Mouse (Mus musculus) lung, postnatal 14 days (tissue): ENCODE data around the gene Cop1.
A peak's percentile ranks its signal among the peaks of the same experiment; 100 is the strongest.

ENCODE experiments used
- DNase-seq: peaks from one replicate; pipeline ENCODE4 v3.0.0; 2021

The Cop1 gene

GRCm38 (mm10) chr1:159231781-159232571 is at the start of gene Cop1:
Gene Cop1, plus strand, starts transcription at chr1:159232320.
- DNase-seq = peak; percentile 92

DNA sequence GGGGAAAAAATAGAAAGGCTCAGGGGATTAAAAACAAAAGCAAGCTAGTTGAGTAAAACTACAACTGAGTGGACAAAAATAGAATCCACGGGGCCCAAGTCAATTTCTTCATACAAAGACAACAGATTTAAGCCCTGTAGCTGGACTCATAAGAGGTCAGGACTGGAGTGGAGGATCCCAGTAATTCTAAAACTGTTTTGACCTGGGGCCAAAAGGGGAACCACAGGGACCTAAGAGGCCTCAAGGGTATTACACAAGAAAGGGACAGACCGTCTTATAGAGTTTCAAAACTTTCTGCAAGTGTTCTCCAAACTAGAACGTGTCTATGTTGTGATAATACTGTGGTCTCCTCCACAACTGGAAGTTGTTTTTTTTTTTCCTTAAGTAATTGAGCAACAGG is 45.4 kb upstream of the Cop1 start:
- DNase-seq = peak; percentile 18

GRCm38 (mm10) chr1:159198603-159199002 is 33.5 kb upstream of the Cop1 start:
- DNase-seq = no peak

- DNase-seq = no peak
Observed at GRCm38 (mm10) chr1:159199606-159200005, 32.5 kb upstream of the Cop1 start.

DNA sequence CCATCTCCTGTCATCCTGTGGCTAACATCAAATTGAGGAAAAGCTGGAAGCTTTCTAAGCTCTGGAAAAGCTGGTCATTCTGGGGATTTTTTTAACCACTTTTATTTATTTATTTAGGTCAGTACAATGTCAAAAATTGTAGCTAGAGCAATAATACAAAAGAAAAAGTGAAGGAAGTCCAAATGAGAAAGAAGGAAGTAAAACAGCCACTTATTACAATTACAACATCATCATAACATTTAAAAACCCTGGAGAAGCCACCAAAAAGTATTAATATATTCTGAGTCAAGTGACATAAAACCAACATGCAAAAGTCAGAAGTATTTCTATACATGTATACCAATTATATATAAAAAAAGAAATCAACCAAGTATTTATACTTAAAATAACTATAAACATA is 30.9 kb upstream of the Cop1 start:
- DNase-seq = no peak

GRCm38 (mm10) chr1:159211711-159212110 is 20.4 kb upstream of the Cop1 start:
- no peak for DNase-seq

DNA sequence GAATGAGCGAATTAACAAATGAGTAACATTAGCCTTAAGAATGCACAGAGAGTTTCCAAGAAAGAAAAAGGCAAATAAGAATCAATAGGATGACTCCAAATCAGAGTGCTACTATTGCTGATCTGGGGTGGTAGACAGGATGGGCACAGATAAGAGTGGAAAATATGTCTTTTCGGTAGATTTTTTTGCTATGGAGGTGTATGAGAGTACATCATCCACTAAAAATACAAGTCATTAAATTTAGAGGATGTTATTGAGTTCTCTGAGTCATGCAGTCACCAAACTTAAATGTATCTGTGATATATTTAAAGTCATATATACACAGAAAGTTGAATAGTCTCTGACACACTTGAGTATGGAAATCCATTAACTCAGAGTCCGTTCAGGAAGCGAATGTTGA is 14.7 kb upstream of the Cop1 start:
- no peak for DNase-seq

DNA sequence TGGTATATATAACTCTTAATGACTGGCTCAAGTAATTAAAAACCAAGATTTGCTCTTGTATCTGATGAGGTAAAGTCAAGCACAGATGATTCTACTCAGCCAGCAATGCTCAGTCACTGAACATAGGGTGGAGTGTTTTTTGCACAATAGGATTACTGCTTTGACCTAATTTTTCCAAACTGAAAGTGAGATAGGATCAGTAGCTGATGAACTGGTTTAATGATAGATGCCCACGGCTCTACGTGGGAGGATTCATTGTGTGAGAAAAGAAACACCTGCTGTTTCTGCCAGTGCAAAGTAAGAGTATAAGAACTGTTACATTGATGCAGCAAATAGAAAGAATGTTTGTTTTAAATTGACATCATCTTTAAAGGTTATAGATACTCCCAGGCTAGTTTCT is 10.1 kb upstream of the Cop1 start:
- no peak for DNase-seq

GRCm38 (mm10) chr1:159225064-159225824 is 6.9 kb upstream of the Cop1 start:
- no peak for DNase-seq

DNA sequence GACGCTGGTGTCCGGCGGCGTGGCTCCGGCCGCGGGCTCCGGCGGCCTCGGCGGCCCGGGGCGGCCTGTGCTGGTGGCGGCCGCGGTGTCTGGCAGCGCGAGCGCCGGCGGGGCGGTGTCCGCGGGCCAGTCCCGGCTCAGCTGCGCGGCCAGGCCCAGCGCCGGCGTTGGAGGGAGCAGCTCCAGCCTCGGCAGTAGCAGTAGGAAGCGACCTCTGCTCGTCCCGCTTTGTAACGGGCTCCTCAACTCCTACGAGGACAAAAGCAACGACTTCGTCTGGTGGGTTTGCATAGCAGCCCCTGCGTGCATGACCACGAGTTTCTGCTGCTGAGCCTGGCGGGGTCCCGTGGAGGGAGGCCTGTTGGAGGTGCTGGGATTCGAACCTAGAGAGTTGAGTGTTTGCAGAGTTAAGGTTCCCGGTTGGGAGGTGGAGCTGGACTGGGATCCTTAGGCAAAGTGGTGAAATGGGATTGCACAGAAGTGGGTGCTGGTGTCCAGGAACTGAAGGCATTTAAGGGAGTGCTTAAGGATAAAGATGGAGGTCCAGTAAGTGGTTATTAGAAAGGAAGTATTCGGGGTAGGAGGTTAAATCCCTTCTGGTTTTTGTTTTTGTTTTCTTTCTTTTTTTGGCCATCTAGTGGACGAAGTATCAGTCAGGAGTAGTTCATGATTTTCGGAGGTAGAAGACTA is 597 bp downstream of the Cop1 start:
- peak; percentile 34 for DNase-seq

DNA sequence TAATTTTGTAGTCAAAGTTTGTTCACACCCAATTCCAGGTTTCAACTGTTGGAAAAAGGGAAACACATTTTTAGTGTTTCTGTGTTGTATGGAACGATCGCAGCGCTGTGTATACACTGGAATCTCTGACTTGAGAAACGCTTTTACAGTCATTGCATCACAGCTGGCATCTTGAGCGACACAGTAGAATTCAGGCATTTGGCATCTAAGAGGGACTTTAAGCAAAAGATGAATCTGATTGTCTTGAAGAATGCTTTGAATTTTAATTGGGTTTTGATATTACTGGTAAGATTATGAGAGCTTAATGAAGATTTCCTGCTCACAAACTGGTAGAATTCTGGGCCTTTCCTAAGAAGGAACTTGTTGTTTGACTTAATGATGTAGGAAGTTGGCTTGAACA is 1.3 kb downstream of the Cop1 start:
- DNase-seq = peak; percentile 15

GRCm38 (mm10) chr1:159234496-159234895 is 2.4 kb downstream of the Cop1 start:
- DNase-seq = peak; percentile 8

GRCm38 (mm10) chr1:159235674-159236073 is 3.6 kb downstream of the Cop1 start:
- DNase-seq = no peak

DNA sequence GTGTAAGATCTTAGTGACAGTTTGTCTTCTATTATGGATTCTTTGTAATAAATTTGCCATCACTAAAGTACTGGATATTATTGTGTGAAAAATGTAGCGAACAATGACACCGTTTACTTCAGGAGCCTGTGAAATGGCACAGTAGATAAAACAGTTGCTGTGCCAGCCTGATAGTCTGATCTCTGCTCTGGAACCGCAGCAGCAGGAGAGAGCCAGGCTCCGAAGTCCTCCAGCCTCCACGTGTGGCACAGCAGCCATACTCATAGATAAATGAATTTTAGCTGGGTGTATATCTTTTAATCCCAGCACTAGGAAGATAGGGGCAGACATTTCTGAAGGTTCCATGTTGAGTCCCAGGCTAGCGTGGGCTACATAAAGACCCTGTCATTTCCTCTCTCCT is 6.0 kb downstream of the Cop1 start:
- DNase-seq = no peak

DNA sequence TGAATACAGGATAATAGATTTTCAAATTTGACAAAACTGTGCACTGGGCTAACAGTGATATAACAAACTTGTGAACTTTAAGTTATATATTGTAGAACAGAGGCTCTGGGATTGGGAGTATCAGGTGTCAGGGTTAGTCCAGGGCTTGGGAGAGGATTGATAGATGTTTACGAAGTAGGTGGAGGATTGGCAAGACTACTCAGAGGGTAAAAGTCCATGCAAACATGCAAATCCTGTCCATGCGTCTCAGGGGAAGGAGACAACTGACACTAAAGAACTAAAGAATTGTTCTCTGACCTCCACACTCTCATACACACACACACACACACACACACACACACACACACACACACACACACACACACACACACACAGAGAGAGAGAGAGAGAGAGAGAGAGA is 18.2 kb downstream of the Cop1 start:
- DNase-seq = no peak

DNA sequence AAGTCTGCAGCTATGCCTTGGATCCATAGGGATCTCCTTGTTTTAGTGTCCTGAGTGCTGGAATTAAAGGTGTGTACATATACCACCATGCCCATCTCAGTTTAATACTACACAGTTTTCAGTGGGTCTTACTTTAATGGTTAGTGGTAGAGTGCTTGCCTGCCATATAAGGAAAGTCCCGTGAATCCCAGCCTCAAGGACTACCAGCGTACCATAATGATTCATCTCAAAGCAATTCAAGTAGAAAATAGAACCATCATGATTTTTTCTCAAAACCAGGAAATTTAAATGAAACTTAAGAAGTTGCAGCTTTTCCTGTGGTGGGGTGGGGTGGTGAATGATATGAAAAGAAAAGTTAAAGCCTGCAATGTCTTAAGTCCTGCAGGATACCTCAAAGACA is 21.0 kb downstream of the Cop1 start:
- DNase-seq = no peak

DNA sequence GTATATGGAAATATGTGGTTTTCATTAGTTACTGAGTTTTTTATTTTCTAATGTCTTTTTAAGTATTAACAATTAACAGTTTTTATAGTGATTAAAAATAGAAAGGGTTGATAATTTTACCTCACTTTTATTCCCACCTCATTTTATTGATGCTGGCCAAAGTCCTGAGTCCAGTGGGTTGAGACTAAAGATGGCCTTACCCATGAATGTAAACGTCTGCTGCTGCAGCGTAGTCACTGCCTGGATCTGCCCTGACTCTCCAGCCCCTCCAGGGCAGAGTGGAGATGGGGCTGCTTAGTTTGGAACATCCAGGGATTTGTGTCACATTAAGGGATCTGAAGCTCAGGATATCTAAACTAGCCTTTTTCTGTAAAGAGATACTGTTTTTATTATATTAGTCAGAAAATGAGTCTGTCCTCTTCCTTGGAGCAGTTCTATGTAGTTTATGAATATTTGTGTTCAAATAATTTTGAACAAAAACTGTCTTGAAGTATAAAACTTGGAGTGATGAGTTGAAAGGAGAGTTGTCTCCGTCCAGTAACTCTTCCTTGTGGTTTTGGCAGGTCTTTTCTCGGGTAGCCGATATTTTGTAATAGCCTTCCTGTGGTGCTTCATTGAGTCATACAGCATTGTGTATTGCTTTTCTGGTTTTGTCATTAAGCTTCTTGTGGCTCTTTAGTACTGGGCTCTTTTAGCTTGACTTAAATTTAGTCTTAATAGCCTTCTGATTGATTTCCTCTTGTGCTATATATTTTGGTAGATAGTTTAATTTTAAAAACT is 23.0 kb downstream of the Cop1 start:
- DNase-seq = no peak

DNA sequence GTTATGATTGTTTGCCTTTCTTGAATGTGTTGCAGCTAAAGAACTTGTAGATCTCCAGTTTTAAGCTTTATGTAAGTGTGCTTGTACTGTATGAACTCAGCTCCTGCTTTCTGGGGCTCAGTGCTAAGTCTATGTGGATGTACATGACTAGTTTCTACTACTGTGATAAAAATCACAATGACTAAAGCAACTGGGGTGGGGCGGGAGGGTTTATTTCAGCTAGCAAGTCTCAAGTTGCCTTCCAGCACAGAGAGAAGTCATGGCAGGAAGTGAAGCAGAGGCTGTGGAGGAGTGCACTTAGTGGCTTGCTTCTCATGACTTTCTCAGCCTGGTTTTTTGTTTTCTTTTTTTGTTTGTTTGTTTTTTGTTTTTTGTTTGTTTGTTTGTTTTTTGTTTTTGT is 24.4 kb downstream of the Cop1 start:
- no peak for DNase-seq

GRCm38 (mm10) chr1:159263820-159264219 is 31.7 kb downstream of the Cop1 start:
- DNase-seq = no peak

DNA sequence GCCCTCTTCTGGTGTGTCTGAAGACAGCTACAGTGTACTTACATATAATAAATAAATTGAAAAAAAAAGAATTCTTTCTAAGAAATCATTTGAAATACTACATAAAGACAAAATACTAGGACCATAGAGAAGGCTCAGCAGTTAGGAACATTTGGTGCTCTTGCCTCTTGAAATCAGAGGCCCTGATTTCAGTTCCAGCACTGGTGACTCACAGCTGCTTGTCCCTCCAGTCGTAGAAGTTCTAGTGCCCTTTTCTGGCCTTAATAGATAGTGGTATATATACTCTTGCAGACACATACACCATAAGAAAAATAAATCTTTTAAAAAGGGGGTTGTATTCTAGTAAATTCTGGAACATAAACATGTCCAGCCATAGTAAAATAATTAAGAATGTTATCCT is 48.0 kb downstream of the Cop1 start:
- DNase-seq = no peak

- no peak for DNase-seq
Observed at GRCm38 (mm10) chr1:159281861-159282260, 49.7 kb downstream of the Cop1 start.

GRCm38 (mm10) chr1:159286833-159287232 is 54.7 kb downstream of the Cop1 start:
- DNase-seq = no peak

DNA sequence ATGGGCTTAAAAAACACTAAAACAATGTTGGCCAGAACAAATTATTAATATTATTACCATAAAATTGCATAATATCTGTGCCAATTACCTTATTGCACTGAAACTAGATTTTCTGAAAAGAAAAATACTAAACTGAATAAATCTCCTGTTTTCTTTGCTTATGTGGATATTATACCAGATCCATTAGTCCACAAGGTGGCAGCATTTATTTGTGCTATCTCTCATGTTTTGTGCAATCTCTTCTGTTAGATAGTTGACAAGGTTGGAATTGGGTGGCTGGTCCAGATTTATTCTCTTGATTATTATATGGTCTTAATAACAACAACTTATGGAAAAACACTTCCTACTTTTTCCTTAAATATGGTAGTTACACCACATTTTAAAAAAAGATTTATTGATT is 58.1 kb downstream of the Cop1 start:
- peak; percentile 6 for DNase-seq
